Mouse (Mus musculus): ENCODE measurements at regions not wholly inside any gene's neighbourhood (a gene's known extent, or its start where the extent isn't known, plus 50 kb on each side); places are given as distances from the start of the nearest gene placed in this dataset.

GRCm38 (mm10) chr12:29258966-29259365, 269.2 kb upstream of the Myt1l start:
- no peak overlapping the region for H3K4me3 ChIP-seq
- no peaks in the 10 kb centered on the region for H3K9me3 ChIP-seq
- 77% methylated on average over 7 of the region's 7 CpGs for WGBS
- H3K36me3 ChIP-seq, result no peaks in the 10 kb centered on the region
- no peak for ATAC-seq (ENCODE audit: low FRiP score)
- no peaks in the 10 kb centered on the region for H3K27me3 ChIP-seq
- H3K4me2 ChIP-seq, result no peak overlapping the region
- H3K9ac ChIP-seq, result no peak overlapping the region
- H3K4me1 ChIP-seq (replicated peaks), result peaks cover 26% of the 10 kb centered on the region
- peak overlapping the region; percentile 90 for H3K27ac ChIP-seq

- Histone ChIP-seq H3K9me3 (no peaks in the 10 kb centered on the region; the same call in 1 of the 2 replicates), H3K4me2 (no peak overlapping the region), H3K4me1 (replicated peaks) (peaks cover 3% of the 10 kb centered on the region), H3K4me3 (no peak overlapping the region), H3K9ac (no peak overlapping the region), H3K36me3 (no peaks in the 10 kb centered on the region), H3K27me3 (no peaks in the 10 kb centered on the region), H3K27ac (no peak overlapping the region)
- WGBS, result 97% methylated on average over 4 of the region's 4 CpGs
- no peak for ATAC-seq (ENCODE audit: low FRiP score)
Measured at GRCm38 (mm10) chr12:29274166-29274565, 254.0 kb upstream of the Myt1l start.

- H3K4me1 ChIP-seq (replicated peaks), result peaks cover 18% of the 10 kb centered on the region
- ATAC-seq (ENCODE audit: low FRiP score), result no peak
- 70% methylated on average over 4 of the region's 4 CpGs for WGBS
- no peaks in the 10 kb centered on the region for H3K36me3 ChIP-seq
- H3K4me2 ChIP-seq, result no peak overlapping the region
- no peaks in the 10 kb centered on the region for H3K27me3 ChIP-seq
- H3K9ac ChIP-seq, result peak overlapping the region; percentile 39; the same call in 1 of the 2 replicates
- no peaks in the 10 kb centered on the region; the same call in 1 of the 2 replicates for H3K9me3 ChIP-seq
- no peak overlapping the region for H3K4me3 ChIP-seq
- H3K27ac ChIP-seq, result no peak overlapping the region; the same call in 1 of the 2 replicates
Measured at GRCm38 (mm10) chr12:29275676-29276075, 252.5 kb upstream of the Myt1l start.

GRCm38 (mm10) chr12:29279631-29280080, 248.5 kb upstream of the Myt1l start:
- peaks cover 32% of the 10 kb centered on the region for H3K4me1 ChIP-seq (replicated peaks)
- H3K27me3 ChIP-seq, result no peaks in the 10 kb centered on the region
- 4% methylated on average over 13 of the region's 13 CpGs for WGBS
- peak overlapping the region; percentile 65 for H3K9ac ChIP-seq
- peak overlapping the region; percentile 38 for H3K4me2 ChIP-seq
- no peaks in the 10 kb centered on the region for H3K9me3 ChIP-seq
- H3K36me3 ChIP-seq, result no peaks in the 10 kb centered on the region
- peak overlapping the region; percentile 97 for H3K27ac ChIP-seq
- no peak for ATAC-seq (ENCODE audit: low FRiP score)
- peak overlapping the region; percentile 5; the same call in 1 of the 2 replicates for H3K4me3 ChIP-seq

- H3K27me3 ChIP-seq, result no peaks in the 10 kb centered on the region
- peak overlapping the region; percentile 65 for H3K9ac ChIP-seq
- H3K9me3 ChIP-seq, result no peaks in the 10 kb centered on the region
- peak overlapping the region; percentile 97 for H3K27ac ChIP-seq
- H3K36me3 ChIP-seq, result no peaks in the 10 kb centered on the region
- under 1% methylated on average over 9 of the region's 9 CpGs for WGBS
- peaks cover 32% of the 10 kb centered on the region for H3K4me1 ChIP-seq (replicated peaks)
- H3K4me3 ChIP-seq, result peak overlapping the region; percentile 5; the same call in 1 of the 2 replicates
- peak overlapping the region; percentile 38 for H3K4me2 ChIP-seq
- peak; percentile 85 for ATAC-seq (ENCODE audit: low FRiP score)
Measured at GRCm38 (mm10) chr12:29280081-29280788, 247.9 kb upstream of the Myt1l start.

GRCm38 (mm10) chr12:29280861-29281630, 247.1 kb upstream of the Myt1l start:
- no peak overlapping the region for H3K4me3 ChIP-seq
- peak; percentile 18; the same call in 1 of the 2 replicates for ATAC-seq (ENCODE audit: low FRiP score)

GRCm38 (mm10) chr12:29288801-29289200, 239.4 kb upstream of the Myt1l start:
- H3K9ac ChIP-seq, result no peak overlapping the region
- H3K27me3 ChIP-seq, result no peaks in the 10 kb centered on the region
- H3K4me3 ChIP-seq, result no peak overlapping the region
- peaks cover 10% of the 10 kb centered on the region for H3K4me1 ChIP-seq (replicated peaks)
- no peak overlapping the region for H3K4me2 ChIP-seq
- no peaks in the 10 kb centered on the region for H3K9me3 ChIP-seq
- no peak overlapping the region for H3K27ac ChIP-seq
- 94% methylated on average over 2 of the region's 2 CpGs for WGBS
- no peak for ATAC-seq (ENCODE audit: low FRiP score)
- no peaks in the 10 kb centered on the region for H3K36me3 ChIP-seq

More at GRCm38 (mm10) chr12:29280861-29281630, 247.1 kb upstream of the Myt1l start:
- 48% methylated on average over 17 of the region's 17 CpGs for WGBS
- H3K4me2 ChIP-seq, result peak overlapping the region; percentile 38; the same call in 1 of the 2 replicates
- H3K4me1 ChIP-seq (replicated peaks), result peaks cover 32% of the 10 kb centered on the region
- peak overlapping the region; percentile 65 for H3K9ac ChIP-seq
- H3K27ac ChIP-seq, result peak overlapping the region; percentile 97
- no peaks in the 10 kb centered on the region for H3K27me3 ChIP-seq
- H3K36me3 ChIP-seq, result no peaks in the 10 kb centered on the region
- no peaks in the 10 kb centered on the region for H3K9me3 ChIP-seq

GRCm38 (mm10) chr12:29290591-29291351, 237.4 kb upstream of the Myt1l start:
- 13% methylated on average over 23 of the region's 23 CpGs for WGBS
- no peaks in the 10 kb centered on the region for H3K27me3 ChIP-seq
- H3K4me2 ChIP-seq, result peak overlapping the region; percentile 53
- H3K4me3 ChIP-seq, result peak overlapping the region; percentile 32
- H3K27ac ChIP-seq, result peak overlapping the region; percentile 92
- ATAC-seq (ENCODE audit: low FRiP score), result peak; percentile 100
- no peaks in the 10 kb centered on the region for H3K36me3 ChIP-seq
- H3K9me3 ChIP-seq, result no peaks in the 10 kb centered on the region
- H3K9ac ChIP-seq, result peak overlapping the region; percentile 65
- H3K4me1 ChIP-seq (replicated peaks), result peaks cover 10% of the 10 kb centered on the region

- Histone ChIP-seq H3K4me1 (replicated peaks) (no peaks in the 10 kb centered on the region), H3K27me3 (no peaks in the 10 kb centered on the region), H3K9ac (no peak overlapping the region), H3K9me3 (no peaks in the 10 kb centered on the region), H3K36me3 (no peaks in the 10 kb centered on the region), H3K4me2 (no peak overlapping the region), H3K27ac (no peak overlapping the region), H3K4me3 (no peak overlapping the region)
- WGBS, result 83% methylated on average over 5 of the region's 5 CpGs
- ATAC-seq (ENCODE audit: low FRiP score), result no peak
Measured at GRCm38 (mm10) chr12:29297984-29298383, 230.2 kb upstream of the Myt1l start.

GRCm38 (mm10) chr12:29315636-29316035, 212.5 kb upstream of the Myt1l start:
- no peaks in the 10 kb centered on the region for H3K36me3 ChIP-seq
- no peak overlapping the region for H3K4me3 ChIP-seq
- no peak for ATAC-seq (ENCODE audit: low FRiP score)
- WGBS, result 92% methylated on average over 1 of the region's 1 CpGs
- no peaks in the 10 kb centered on the region for H3K9me3 ChIP-seq
- H3K27me3 ChIP-seq, result no peaks in the 10 kb centered on the region; the same call in 1 of the 2 replicates
- H3K9ac ChIP-seq, result no peak overlapping the region
- no peak overlapping the region for H3K4me2 ChIP-seq
- H3K4me1 ChIP-seq (replicated peaks), result no peaks in the 10 kb centered on the region; the same call in 1 of the 2 replicates
- H3K27ac ChIP-seq, result no peak overlapping the region

GRCm38 (mm10) chr12:29321468-29321867, 206.7 kb upstream of the Myt1l start:
- 43% methylated on average over 2 of the region's 2 CpGs for whole genome bisulfite sequencing

GRCm38 (mm10) chr12:29323534-29323933, 204.7 kb upstream of the Myt1l start:
- Histone ChIP-seq H3K27me3 (no peaks in the 10 kb centered on the region), H3K9me3 (no peaks in the 10 kb centered on the region), H3K4me3 (no peak overlapping the region), H3K27ac (no peak overlapping the region), H3K9ac (no peak overlapping the region), H3K4me1 (replicated peaks) (peaks cover 7% of the 10 kb centered on the region; the same call in 1 of the 2 replicates), H3K4me2 (no peak overlapping the region), H3K36me3 (no peaks in the 10 kb centered on the region)
- no peak for ATAC-seq (ENCODE audit: low FRiP score)
- WGBS, result 72% methylated on average over 3 of the region's 3 CpGs

More at GRCm38 (mm10) chr12:29321468-29321867, 206.7 kb upstream of the Myt1l start:
- Histone ChIP-seq H3K4me1 (replicated peaks) (peaks cover 7% of the 10 kb centered on the region; the same call in 1 of the 2 replicates), H3K9ac (no peak overlapping the region), H3K27ac (peak overlapping the region; percentile 56), H3K36me3 (no peaks in the 10 kb centered on the region), H3K4me3 (no peak overlapping the region), H3K27me3 (no peaks in the 10 kb centered on the region), H3K9me3 (no peaks in the 10 kb centered on the region), H3K4me2 (no peak overlapping the region)
- no peak for ATAC-seq (ENCODE audit: low FRiP score)

Data from hindbrain, embryonic 13.5 days (tissue).